Mouse (Mus musculus): ENCODE results near the gene Fignl2. TPM values are rescaled to one million over a fixed set of nuclear protein-coding genes. Genes with fewer than 3 reads are reported as not detected.

The Fignl2 gene
- total RNA-seq, 1 experiment: 8.6 TPM

- H3K4me1 ChIP-seq (ENCODE audit: control insufficient read depth in 2 of 2, insufficient read depth in 2 of 2, low read length in 2 of 2, poor library complexity in 1 of 2): peaks cover 2 to 10% of the 10 kb centered on the region in 2 experiments; a peak in 2 of 4 replicates
- DNase-seq (ENCODE audit: low read depth, low spot score): peak; percentile 72
- in situ Hi-C loops (cut with MboI; ENCODE audit: low sequenced_read_pairs in 2 of 2, unreplicated experiment in 2 of 2): no loop called here
- H3K27ac ChIP-seq (ENCODE audit: insufficient read depth, low read depth, low read length, poor library complexity, severe bottlenecking): no peak overlapping the region
- no peaks in the 10 kb centered on the region for H3K36me3 ChIP-seq (ENCODE audit: control insufficient read depth, insufficient read depth, low read length, poor library complexity, severe bottlenecking)
- H3K9ac ChIP-seq (ENCODE audit: insufficient read depth, low read depth, low read length, poor library complexity, severe bottlenecking): no peak overlapping the region
- H3K9me3 ChIP-seq (ENCODE audit: control insufficient read depth, insufficient read depth, low read depth, low read length): no peaks in the 10 kb centered on the region
- TF ChIP-seq ZNF384 (IDR thresholded peaks at IDR 0.05; ENCODE audit: low read depth, low read length): no peak
- TF ChIP-seq CHD2 (IDR thresholded peaks at IDR 0.05; ENCODE audit: low read depth, low read length): no peak
- TF ChIP-seq MAFK (IDR thresholded peaks at IDR 0.05; ENCODE audit: insufficient read depth, low read depth, low read length): no peak
- peak; percentile 13; the same call in 1 of the 2 replicates for TF ChIP-seq ZC3H11A (IDR thresholded peaks at IDR 0.05; ENCODE audit: borderline replicate concordance, low read depth, low read length)
- TF ChIP-seq HCFC1 (IDR thresholded peaks at IDR 0.05; ENCODE audit: borderline replicate concordance, insufficient read depth, low read length): no peak
- H3K4me3 ChIP-seq (ENCODE audit: insufficient read depth in 1 of 2, low read depth in 1 of 2, low read length in 2 of 2, poor library complexity in 1 of 2, severe bottlenecking in 1 of 2): no peak overlapping the region
These were observed 22.1 kb downstream of the Fignl2 start for GRCm38 (mm10) chr15:101056225-101056624.

DNA sequence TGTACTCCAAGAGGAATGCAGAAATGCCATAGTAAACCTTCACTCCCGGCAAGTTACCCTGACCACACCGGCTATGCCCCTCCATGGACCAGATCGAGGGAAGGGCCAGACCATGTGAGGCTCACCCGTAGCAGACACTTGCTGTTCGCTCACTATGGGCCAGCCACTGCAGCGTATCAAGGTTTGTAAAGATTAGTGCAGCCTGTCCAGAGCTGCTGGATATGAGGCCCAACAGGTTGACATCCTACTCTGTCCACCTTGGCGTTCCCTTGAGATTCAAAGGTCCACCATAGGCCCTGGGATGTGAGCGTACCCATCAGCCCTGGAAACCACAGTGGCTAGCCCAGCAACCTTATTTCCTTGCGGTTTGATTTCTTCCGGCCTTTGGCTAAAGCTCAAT is 23.8 kb downstream of the Fignl2 start:
- TF ChIP-seq MAFK (IDR thresholded peaks at IDR 0.05; ENCODE audit: insufficient read depth, low read depth, low read length) (no peak), ZNF384 (IDR thresholded peaks at IDR 0.05; ENCODE audit: low read depth, low read length) (no peak)
- no peak overlapping the region for H3K9ac ChIP-seq (ENCODE audit: insufficient read depth, low read depth, low read length, poor library complexity, severe bottlenecking)
- no peak overlapping the region for H3K27ac ChIP-seq (ENCODE audit: insufficient read depth, low read depth, low read length, poor library complexity, severe bottlenecking)
- peaks cover 0 to 5% of the 10 kb centered on the region in 2 experiments; a peak in 1 of 4 replicates for H3K4me1 ChIP-seq (ENCODE audit: control insufficient read depth in 2 of 2, insufficient read depth in 2 of 2, low read length in 2 of 2, poor library complexity in 1 of 2)
- H3K36me3 ChIP-seq (ENCODE audit: control insufficient read depth, insufficient read depth, low read length, poor library complexity, severe bottlenecking): no peaks in the 10 kb centered on the region
- H3K4me3 ChIP-seq (ENCODE audit: insufficient read depth in 1 of 2, low read depth in 1 of 2, low read length in 2 of 2, poor library complexity in 1 of 2, severe bottlenecking in 1 of 2): no peak overlapping the region
- DNase-seq (ENCODE audit: low read depth, low spot score): no peak
- no peaks in the 10 kb centered on the region for H3K9me3 ChIP-seq (ENCODE audit: control insufficient read depth, insufficient read depth, low read depth, low read length)
- in situ Hi-C loops (cut with MboI; ENCODE audit: low sequenced_read_pairs in 2 of 2, unreplicated experiment in 2 of 2): no loop called here

DNA sequence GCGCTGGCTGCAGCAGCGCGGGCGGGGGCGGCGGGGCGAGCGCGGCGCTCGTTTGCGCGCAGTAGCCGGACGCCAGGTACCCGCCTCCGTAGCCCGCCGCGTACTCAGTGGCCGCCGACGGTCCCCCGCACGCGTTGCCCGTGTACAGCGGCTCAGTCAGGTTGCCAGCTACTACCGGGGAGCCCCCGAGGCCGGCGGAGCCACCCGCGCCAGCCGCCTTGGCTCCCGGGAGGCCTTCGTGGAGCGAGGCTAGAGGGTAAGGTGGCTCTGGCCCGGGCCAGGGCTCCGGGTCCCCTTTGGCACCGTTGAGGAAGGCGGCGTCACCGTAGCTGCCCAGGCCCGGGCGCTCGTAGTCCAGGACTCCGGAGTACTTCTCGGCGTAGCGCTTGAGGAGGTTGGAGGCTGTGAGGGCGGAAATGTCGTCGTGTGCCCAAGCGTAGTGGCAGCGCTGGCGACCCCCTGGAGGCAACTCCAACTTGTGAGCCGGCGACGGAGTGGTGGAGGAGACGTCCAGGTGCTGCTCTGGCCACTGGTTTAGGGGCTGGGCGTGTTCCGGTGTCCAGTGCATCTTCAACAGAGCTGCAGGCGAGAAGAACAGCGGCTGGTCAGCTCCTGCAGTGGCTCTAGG is 24.4 kb downstream of the Fignl2 start:
- TF ChIP-seq CHD2 (IDR thresholded peaks at IDR 0.05; ENCODE audit: low read depth, low read length) (no peak), HCFC1 (IDR thresholded peaks at IDR 0.05; ENCODE audit: borderline replicate concordance, insufficient read depth, low read length) (no peak), ZC3H11A (IDR thresholded peaks at IDR 0.05; ENCODE audit: borderline replicate concordance, low read depth, low read length) (no peak), MAFK (IDR thresholded peaks at IDR 0.05; ENCODE audit: insufficient read depth, low read depth, low read length) (no peak)
- DNase-seq (ENCODE audit: low read depth, low spot score): no peak
- Histone ChIP-seq H3K9ac (ENCODE audit: insufficient read depth, low read depth, low read length, poor library complexity, severe bottlenecking) (peak overlapping the region; percentile 54), H3K9me3 (ENCODE audit: control insufficient read depth, insufficient read depth, low read depth, low read length) (no peaks in the 10 kb centered on the region), H3K36me3 (ENCODE audit: control insufficient read depth, insufficient read depth, low read length, poor library complexity, severe bottlenecking) (no peaks in the 10 kb centered on the region), H3K4me3 (ENCODE audit: insufficient read depth in 1 of 2, low read depth in 1 of 2, low read length in 2 of 2, poor library complexity in 1 of 2, severe bottlenecking in 1 of 2) (peak overlapping the region; percentile 57 to 61; a peak in 3 of 4 replicates), H3K27ac (ENCODE audit: insufficient read depth, low read depth, low read length, poor library complexity, severe bottlenecking) (no peak overlapping the region), H3K4me1 (ENCODE audit: control insufficient read depth in 2 of 2, insufficient read depth in 2 of 2, low read length in 2 of 2, poor library complexity in 1 of 2) (peaks cover 0 to 2% of the 10 kb centered on the region in 2 experiments; a peak in 1 of 4 replicates)
- in situ Hi-C loops (cut with MboI; ENCODE audit: low sequenced_read_pairs in 2 of 2, unreplicated experiment in 2 of 2): no loop called here

GRCm38 (mm10) chr15:101052560-101053501 is 25.5 kb downstream of the Fignl2 start:
- H3K27ac ChIP-seq (ENCODE audit: insufficient read depth, low read depth, low read length, poor library complexity, severe bottlenecking): no peak overlapping the region
- peaks cover 0 to 6% of the 10 kb centered on the region in 2 experiments; a peak in 1 of 4 replicates for H3K4me1 ChIP-seq (ENCODE audit: control insufficient read depth in 2 of 2, insufficient read depth in 2 of 2, low read length in 2 of 2, poor library complexity in 1 of 2)
- peak overlapping the region; percentile 53 to 61 for H3K4me3 ChIP-seq (ENCODE audit: insufficient read depth in 1 of 2, low read depth in 1 of 2, low read length in 2 of 2, poor library complexity in 1 of 2, severe bottlenecking in 1 of 2)
- in situ Hi-C loops (cut with MboI; ENCODE audit: low sequenced_read_pairs in 2 of 2, unreplicated experiment in 2 of 2): no loop called here
- TF ChIP-seq CHD2 (IDR thresholded peaks at IDR 0.05; ENCODE audit: low read depth, low read length): no peak
- TF ChIP-seq HCFC1 (IDR thresholded peaks at IDR 0.05; ENCODE audit: borderline replicate concordance, insufficient read depth, low read length): no peak
- TF ChIP-seq ZC3H11A (IDR thresholded peaks at IDR 0.05; ENCODE audit: borderline replicate concordance, low read depth, low read length): no peak
- no peak for TF ChIP-seq ZNF384 (IDR thresholded peaks at IDR 0.05; ENCODE audit: low read depth, low read length)
- TF ChIP-seq MAFK (IDR thresholded peaks at IDR 0.05; ENCODE audit: insufficient read depth, low read depth, low read length): no peak
- H3K36me3 ChIP-seq (ENCODE audit: control insufficient read depth, insufficient read depth, low read length, poor library complexity, severe bottlenecking): no peaks in the 10 kb centered on the region
- H3K9me3 ChIP-seq (ENCODE audit: control insufficient read depth, insufficient read depth, low read depth, low read length): no peaks in the 10 kb centered on the region
- no peak for DNase-seq (ENCODE audit: low read depth, low spot score)
- peak overlapping the region; percentile 46 for H3K9ac ChIP-seq (ENCODE audit: insufficient read depth, low read depth, low read length, poor library complexity, severe bottlenecking)

Data from ES-E14 (cell line).